Mouse (Mus musculus) kidney, adult 9 months (tissue): ENCODE results near the gene AU018091.
"Not testable (repeated sequence)": the region's sequence is repeated elsewhere in the genome, so short reads cannot be mapped to it uniquely, and the experiment has no call there.

Experiments used
- DNase-seq: peaks from one replicate; pipeline ENCODE4 v3.0.0; 2022

The AU018091 gene

DNA sequence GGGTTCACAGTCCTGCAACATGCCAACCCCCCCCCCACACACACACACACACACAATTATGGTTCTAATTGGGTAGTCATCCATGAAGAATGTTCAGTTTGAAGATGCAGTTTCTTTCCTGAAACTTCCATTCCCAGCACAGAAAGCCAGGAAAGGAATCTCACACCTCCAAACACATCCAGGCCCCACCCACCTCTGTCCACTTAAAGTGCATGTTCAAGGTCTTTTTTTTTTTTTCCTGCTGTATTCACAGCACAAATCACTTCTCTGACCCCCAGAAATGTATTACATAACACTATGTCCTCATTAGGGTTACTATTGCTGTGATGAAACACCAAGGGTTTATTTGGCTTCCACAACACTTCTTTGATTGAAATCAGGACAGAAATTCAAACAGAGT lies 4.0 kb downstream of the AU018091 start:
- DNase-seq: no peak

DNA sequence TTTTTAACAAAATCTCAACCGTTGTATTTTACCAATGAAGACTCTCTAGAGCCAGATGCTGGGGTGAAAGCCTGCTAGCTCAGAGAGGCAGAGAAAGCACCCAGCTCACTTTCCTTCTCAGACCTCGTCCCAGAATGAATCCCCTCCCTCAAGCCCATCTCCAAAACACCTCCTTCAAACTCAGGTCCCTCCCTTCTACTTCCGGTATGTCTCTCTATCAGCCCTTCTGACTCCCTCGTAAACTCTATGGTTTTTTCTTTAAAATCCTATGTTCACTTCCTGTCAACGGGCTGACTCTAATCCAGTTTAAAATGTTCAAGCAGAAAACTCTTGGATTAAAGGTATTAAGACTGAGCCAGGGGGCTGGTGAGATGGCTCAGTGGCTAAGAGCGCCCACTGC lies 4.6 kb downstream of the AU018091 start:
- DNase-seq: no peak

DNA sequence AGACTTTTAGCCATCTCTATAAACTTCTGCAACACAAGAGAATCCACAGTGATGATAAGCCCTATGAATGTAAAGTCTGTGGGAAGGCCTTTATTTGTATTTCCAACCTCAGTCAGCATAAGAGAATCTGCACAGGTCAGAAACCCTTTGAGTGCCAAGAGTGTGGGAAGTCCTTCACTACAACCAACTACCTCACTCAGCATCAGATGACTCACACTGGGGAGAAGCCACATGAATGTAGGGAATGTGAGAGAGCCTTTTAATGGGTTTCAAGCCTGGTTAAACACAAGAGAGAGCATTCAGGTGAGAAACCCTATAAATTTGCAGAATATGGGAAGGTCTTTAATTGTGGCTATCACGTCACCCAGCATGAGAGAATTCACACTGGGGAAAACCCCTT lies 18.6 kb downstream of the AU018091 start:
- DNase-seq: no peak

DNA sequence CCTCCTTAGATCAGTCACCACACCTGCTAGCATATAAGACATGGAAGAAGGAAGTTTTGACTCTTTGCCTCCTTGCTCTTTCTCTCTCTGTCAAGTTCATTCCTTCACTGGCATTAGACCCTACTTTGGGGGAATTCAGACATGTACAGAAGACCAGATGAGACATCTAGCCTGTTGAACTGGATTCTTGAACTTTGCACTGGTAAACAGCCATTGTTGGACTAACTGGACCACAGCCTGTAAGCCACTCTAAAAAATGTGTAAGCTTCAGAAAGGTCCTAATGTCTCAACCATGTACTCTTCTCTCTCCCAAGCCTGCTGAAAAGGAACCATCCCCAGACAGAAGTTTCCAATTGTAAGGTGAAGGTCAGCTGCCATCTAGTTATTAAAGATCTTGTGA lies 22.9 kb downstream of the AU018091 start:
- DNase-seq: no peak

DNA sequence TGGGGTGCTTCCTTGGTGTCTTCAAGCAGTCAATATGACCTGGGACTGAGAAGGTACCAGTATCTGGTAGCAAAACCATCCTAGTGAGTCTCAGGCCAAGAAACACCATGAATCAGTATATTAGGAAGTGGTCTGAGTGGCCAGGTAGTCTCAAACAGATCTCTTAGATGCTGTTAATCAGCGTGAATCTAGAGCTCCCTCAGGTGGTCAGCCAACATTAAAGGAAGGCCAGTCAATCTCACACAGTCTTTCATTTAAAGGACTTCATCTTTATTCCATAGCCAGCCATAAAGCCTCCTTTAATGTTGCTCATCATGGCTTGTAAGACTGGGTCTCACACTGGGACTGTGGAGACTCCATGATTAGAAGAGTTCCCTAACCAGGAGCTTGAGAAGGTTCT lies 25.7 kb downstream of the AU018091 start:
- no peak for DNase-seq

DNA sequence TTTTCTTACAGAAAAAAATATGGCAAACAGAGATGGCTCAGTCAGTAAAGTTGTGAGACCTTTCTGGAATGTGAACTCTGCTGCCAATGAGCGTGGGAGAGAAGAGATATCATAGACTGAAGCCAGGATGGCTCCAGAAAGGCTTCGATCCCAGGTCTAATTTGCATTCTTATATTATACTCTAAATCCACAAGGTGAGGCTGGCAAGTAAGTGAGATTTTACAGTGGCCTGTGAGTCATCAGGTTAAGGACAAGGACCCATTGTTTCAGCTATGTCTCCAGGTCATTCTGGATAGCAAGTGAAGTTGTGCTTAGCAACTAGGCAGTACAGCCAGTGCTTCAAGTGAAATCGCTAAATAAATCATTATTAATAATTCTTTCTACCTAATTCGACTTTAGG lies 33.4 kb downstream of the AU018091 start:
- DNase-seq: no peak

DNA sequence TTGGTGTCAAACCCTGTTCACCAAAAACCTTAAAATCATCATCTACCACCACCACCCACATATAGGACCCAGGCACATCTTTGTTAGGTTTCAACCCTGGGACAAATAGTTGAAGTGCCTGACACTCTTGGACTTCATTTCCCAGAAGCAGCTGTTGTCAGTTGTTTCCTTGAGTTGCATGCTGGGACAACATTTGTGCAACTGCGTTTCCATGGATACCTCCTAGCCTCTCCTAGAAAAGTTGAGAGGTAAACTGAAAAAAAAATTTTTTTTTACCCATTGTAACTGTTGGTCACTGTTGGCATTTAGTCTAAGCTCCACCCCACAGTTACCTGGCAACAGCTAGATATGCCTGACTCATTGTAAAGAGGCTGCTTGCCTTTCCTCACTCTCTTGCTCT lies 34.3 kb downstream of the AU018091 start:
- DNase-seq: no peak

DNA sequence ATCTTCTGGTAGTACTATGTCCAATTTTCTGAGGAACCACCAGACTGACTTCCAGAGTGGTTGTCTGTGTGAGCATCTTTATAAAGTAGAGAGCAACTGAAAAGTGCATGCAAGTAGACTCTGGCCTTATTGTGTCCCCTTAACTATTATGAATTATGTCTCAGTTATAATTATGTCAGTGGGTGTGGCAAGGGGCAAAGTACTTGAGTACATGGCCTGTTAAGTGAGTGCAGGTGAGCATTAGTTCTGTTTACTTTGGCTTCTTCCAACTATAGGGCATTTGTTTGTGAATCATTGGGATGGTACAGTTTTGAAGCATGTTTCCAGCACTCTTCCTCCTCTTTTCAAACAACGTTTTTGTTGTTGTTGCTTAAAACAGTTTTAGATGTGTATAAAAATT lies 38.7 kb downstream of the AU018091 start:
- DNase-seq: no peak

DNA sequence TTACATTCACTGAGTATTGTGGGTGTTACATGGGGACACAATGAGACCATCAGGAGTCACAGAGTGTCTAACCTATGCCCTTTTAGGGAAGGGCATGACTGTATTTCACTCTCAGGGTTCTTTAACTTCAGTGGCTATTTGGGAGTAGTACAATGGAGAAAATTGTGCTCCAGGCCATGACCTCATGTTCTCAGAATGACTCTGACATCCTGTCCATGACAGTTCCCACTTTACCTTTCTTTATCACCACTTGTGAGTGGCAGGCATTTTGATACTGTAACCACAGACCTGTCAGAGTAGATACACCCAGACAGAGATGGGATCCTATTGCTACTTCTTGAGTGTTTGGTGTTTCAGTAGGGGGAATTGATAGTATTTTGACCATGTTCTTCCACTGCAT lies 40.4 kb downstream of the AU018091 start:
- DNase-seq: not testable (repeated sequence)

DNA sequence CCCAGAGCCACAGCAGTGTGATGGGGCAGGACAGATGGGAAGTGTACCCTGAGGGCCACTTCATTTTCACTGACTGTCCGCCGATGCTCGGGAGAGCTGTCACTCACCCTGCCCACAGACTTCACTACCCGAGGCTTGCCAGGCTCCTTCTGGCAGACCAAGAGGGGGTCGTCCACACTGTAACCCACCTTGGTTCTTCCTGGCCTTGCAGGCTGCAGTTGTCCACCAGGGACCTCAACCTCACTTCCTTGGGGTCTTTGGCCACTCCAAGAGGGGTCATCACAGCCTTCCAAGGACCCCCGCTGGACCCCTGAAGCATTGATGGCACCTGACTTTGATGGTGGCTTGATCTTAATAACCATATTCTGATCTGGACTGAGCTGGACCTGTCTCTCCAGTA lies 57.8 kb downstream of the AU018091 start:
- DNase-seq: not testable (repeated sequence)

DNA sequence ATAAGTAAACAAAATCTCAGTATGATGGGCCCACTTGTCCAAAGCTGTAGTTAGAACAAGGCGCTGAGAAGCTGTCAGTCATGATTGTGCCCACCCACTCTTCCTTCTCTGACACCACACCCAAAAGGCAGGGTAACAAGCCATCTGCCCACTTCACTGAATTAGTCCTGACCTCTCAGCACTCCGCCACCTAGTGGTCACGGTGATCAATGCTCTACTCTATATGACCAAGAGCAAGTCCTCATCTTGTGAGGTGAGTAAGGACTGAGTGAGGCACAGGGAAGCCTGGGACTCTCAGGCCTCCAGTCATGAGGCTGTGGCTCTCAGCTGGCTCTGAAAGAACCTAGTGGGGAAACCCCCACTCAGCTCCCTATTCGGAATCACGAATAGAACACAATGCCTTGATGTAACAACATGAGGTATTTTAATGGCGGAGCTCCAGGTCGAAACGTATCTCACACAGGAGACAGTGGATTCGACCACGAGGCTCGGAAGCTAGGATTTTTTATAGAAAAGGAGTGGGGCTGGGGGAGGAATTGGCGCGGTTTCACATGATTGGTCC lies 62.4 kb downstream of the AU018091 start:
- not testable (repeated sequence) for DNase-seq
